Mouse (Mus musculus) stomach, adult 2 months (tissue): ENCODE data around the gene Atp11a. TPM values are rescaled to one million over a fixed set of nuclear protein-coding genes. Genes with fewer than 3 reads are reported as not detected.

ENCODE experiments used
- polyA plus RNA-seq: library from polyadenylated mRNA; depleted of rRNA; stranded (reverse); fragments of >200 nt; gene quantifications from 2 replicates; pipeline ENCODE4 v1.2.3, GENCODE M21; 2012; rRNA removed

Gene Atp11a
- polyA plus RNA-seq, result 15.4 and 18.1 TPM in 2 replicates

GRCm38 (mm10) chr8:12756391-12757157, at the start of gene Atp11a:
Gene Atp11a (plus strand): TSS chr8:12757014.

GRCm38 (mm10) chr8:12873357-12874046, 116.7 kb downstream of the Atp11a start, which contains the start of gene Mcf2l:
Gene Mcf2l (plus strand): TSS chr8:12873806.

Other genes with a start within 250 kb of the Atp11a start
- not detected in 2 replicates for gene Spaca7, start 184.0 kb upstream of the Atp11a start, polyA plus RNA-seq
- gene Tubgcp3, start 84.8 kb upstream of the Atp11a start, polyA plus RNA-seq, result 11.0 and 20.8 TPM in 2 replicates
- gene Mcf2l, start 116.8 kb downstream of the Atp11a start, polyA plus RNA-seq, result 6.8 and 9.5 TPM in 2 replicates